Mouse (Mus musculus) stomach, postnatal 0 days (tissue): ENCODE results near the gene Ndufc1. TPM values are rescaled to one million over a fixed set of nuclear protein-coding genes. Genes with fewer than 3 reads are reported as not detected.

Experiments
- ATAC-seq: fragments of 200-750 bp; cut with Nextera tagmentation; 2 replicates; pipeline ENCODE4 v1.8.0; 2017; ENCODE audit not compliant: low FRiP score, low TSS enrichment
- DNase-seq: peaks from one replicate; pipeline ENCODE4 v3.0.0-alpha.2; 2016; ENCODE audit warnings: low spot score
- H3K27ac ChIP-seq: fragments of 300-500 bp; sonication (generic); replicated peaks from 2 replicates; pipeline ENCODE4 v1.5.1; 2014; ENCODE audit warnings: mild to moderate bottlenecking, control low read depth
- H3K27me3 ChIP-seq: fragments of 300-500 bp; sonication (generic); 2 replicates; pipeline ENCODE4 v1.6.1; 2014; ENCODE audit warnings: low read length; ENCODE audit not compliant: control insufficient read depth, insufficient read depth
- H3K36me3 ChIP-seq: fragments of 300-500 bp; sonication (generic); 2 replicates; pipeline ENCODE4 v1.6.1; 2014; ENCODE audit warnings: low read length, mixed read lengths; ENCODE audit not compliant: control insufficient read depth, insufficient read depth
- H3K4me1 ChIP-seq: fragments of 300-500 bp; sonication (generic); replicated peaks from 2 replicates; pipeline ENCODE4 v1.6.1; 2014; ENCODE audit warnings: antibody characterized with exemption; ENCODE audit not compliant: control insufficient read depth, insufficient read depth
- H3K4me2 ChIP-seq: fragments of 300-500 bp; sonication (generic); replicated peaks from 2 replicates; pipeline ENCODE4 v1.6.1; 2014; ENCODE audit warnings: low read depth, mild to moderate bottlenecking, control low read depth, moderate library complexity
- H3K4me3 ChIP-seq: fragments of 300-500 bp; sonication (generic); 2 replicates; pipeline ENCODE4 v1.5.1; 2014; ENCODE audit warnings: low read depth, low read length, control low read depth
- H3K9ac ChIP-seq: fragments of 300-500 bp; sonication (generic); 2 replicates; pipeline ENCODE4 v1.6.1; 2014; ENCODE audit warnings: mild to moderate bottlenecking, low read length, control low read depth, mixed read lengths
- H3K9me3 ChIP-seq: fragments of 300-500 bp; sonication (generic); 2 replicates; pipeline ENCODE4 v1.6.1; 2016; ENCODE audit warnings: low read length; ENCODE audit not compliant: control insufficient read depth
- CTCF ChIP-seq: IDR thresholded peaks from 2 replicates; pipeline ENCODE4 v1.5.1; 2016; ENCODE audit warnings: antibody characterized with exemption, low read depth, mild to moderate bottlenecking, moderate library complexity
- EP300 ChIP-seq: optimal IDR thresholded peaks from 2 replicates; pipeline ENCODE3; 2016; ENCODE audit warnings: antibody characterized with exemption
- WGBS: fragments of 180-500 bp; shearing (Covaris S2); extraction: QIAGEN DNeasy Blood & Tissue Kit; methylation state at CpG from one replicate; pipeline ENCODE4 v1.1.7; 2014; 5-methylcytosine and 5-hydroxymethylcytosine counted together
- polyA plus RNA-seq: library from polyadenylated mRNA; unstranded; fragments of >200 nt; fragmentation: Nextera tagmentation; extraction: Ambion mirVana; gene quantifications from 2 replicates; pipeline ENCODE4 v1.2.1, GENCODE M21; 2015

The Ndufc1 gene
- polyA plus RNA-seq, 1 experiment from 2014 or later = 979 TPM

GRCm38 (mm10) chr3:51417485-51417884 is 8.7 kb upstream of the Ndufc1 start:
- DNase-seq (no peak), ATAC-seq (no peak)
- Histone ChIP-seq H3K27me3 (no peaks in the 10 kb centered on the region), H3K4me3 (peak overlapping the region; percentile 97; the same call in 1 of the 2 replicates), H3K4me1 (0 out of 2 replicates have a peak, but pooled peaks cover 4% of the 10 kb centered on the region), H3K27ac (no peak overlapping the region), H3K9me3 (no peaks in the 10 kb centered on the region), H3K36me3 (no peaks in the 10 kb centered on the region), H3K4me2 (peak overlapping the region; percentile 84), H3K9ac (no peak overlapping the region)
- WGBS = 41% methylated on average over 2 of the region's 2 CpGs
- TF ChIP-seq CTCF = peak; percentile 19; the same call in 1 of the 2 replicates
- no peak for TF ChIP-seq EP300

DNA sequence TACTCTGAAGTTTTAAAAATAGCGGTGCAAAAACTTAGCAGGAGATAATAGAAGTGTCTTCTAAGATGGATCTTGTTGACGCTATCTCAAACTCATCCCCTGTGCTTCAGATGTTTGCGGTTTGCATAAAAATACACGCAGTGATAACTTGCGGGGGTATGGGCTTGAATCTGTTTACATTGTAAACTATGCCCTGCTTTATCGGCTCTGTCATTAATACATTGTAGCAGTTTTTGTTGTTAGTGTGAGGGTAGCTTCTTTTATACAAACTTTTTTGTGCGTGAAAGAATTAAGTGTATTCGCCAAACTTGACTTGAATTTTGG is 8.3 kb upstream of the Ndufc1 start:
- Histone ChIP-seq H3K9me3 (no peaks in the 10 kb centered on the region), H3K36me3 (no peaks in the 10 kb centered on the region), H3K4me3 (peak overlapping the region; percentile 97), H3K27me3 (no peaks in the 10 kb centered on the region), H3K4me2 (peak overlapping the region; percentile 84), H3K9ac (peak overlapping the region; percentile 97), H3K27ac (peak overlapping the region; percentile 98), H3K4me1 (0 out of 2 replicates have a peak, but pooled peaks cover 4% of the 10 kb centered on the region)
- TF ChIP-seq EP300 = no peak
- no peak for TF ChIP-seq CTCF
- WGBS = 6% methylated on average over 8 of the region's 8 CpGs
- DNase-seq = no peak
- ATAC-seq = no peak

DNA sequence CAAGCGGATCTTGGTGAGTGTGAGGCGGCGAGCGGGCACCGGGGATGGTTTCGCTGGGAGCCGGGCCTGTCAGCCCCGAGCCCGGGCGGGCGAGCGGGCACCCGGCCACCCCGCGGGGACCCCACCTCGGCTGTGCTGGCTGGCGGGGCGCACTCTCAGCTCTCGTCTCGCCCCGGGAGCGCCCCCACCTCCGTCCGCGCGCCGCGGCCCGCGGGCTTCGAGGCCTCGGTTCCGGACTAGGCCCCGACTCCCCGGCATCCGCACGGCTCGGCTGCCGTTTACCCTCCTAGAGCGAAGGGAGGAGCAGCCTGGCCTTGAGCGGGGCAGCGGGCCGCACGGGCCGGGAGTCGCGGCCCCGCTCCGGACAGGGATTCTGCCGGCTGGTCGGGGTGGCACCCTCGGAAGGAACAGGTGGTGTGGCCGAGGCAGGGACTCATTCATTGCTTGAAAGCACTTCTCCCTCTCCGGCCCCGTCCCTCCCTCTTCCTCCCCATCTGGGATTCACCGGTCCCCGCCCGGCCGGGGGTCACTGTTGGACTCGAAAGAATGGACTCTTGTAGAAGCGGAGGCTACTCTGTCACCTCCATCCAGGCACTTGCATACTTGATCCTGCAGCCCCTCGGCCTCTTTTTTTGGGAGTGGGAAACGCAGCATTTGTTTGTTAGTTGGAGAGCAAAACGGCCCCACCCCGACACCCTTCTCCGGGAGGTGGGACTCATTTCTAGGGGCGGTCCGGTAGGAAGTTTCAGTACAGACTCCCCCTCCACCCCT is 7.8 kb upstream of the Ndufc1 start:
- Histone ChIP-seq H3K4me3 (peak overlapping the region; percentile 97), H3K27ac (peak overlapping the region; percentile 98), H3K9me3 (no peaks in the 10 kb centered on the region), H3K4me2 (peak overlapping the region; percentile 84), H3K4me1 (0 out of 2 replicates have a peak, but pooled peaks cover 4% of the 10 kb centered on the region), H3K27me3 (no peaks in the 10 kb centered on the region), H3K36me3 (no peaks in the 10 kb centered on the region), H3K9ac (peak overlapping the region; percentile 97)
- DNase-seq = peak; percentile 60
- ATAC-seq = peak; percentile 58
- TF ChIP-seq CTCF (no peak), EP300 (no peak)
- under 1% methylated on average over 62 of the region's 68 CpGs for WGBS

DNA sequence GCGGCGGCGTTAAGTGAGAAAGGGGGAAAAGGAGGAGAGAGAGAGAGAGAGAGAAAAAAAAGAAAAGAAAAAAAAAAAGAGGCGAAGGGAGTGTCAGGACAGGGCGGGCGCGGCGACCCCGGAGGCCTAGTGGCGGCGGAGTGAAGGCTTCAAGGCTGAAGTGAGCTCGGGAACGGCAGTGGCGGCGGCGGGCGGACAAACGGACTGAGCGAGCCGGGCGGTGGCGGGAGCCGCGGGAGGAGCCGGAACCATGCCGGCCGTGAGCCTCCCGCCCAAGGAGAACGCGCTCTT is 7.2 kb upstream of the Ndufc1 start:
- Histone ChIP-seq H3K4me1 (0 out of 2 replicates have a peak, but pooled peaks cover 4% of the 10 kb centered on the region), H3K4me3 (peak overlapping the region; percentile 97), H3K9ac (peak overlapping the region; percentile 97), H3K27ac (peak overlapping the region; percentile 98), H3K36me3 (no peaks in the 10 kb centered on the region), H3K9me3 (no peaks in the 10 kb centered on the region), H3K4me2 (peak overlapping the region; percentile 84), H3K27me3 (no peaks in the 10 kb centered on the region)
- under 1% methylated on average over 23 of the region's 30 CpGs for WGBS
- TF ChIP-seq EP300 = no peak
- TF ChIP-seq CTCF = no peak
- ATAC-seq = peak; percentile 56; the same call in 1 of the 2 replicates
- DNase-seq = no peak

- TF ChIP-seq CTCF (no peak), EP300 (no peak)
Observed at GRCm38 (mm10) chr3:51415098-51416072, 6.6 kb upstream of the Ndufc1 start, which contains the start of gene Naa15. Gene Naa15 (plus strand): TSS chr3:51415148.

More at GRCm38 (mm10) chr3:51415098-51416072, 6.6 kb upstream of the Ndufc1 start, which contains the start of gene Naa15:
- H3K9me3 ChIP-seq = no peaks in the 10 kb centered on the region
- 2% methylated on average over 43 of the region's 43 CpGs for WGBS
- H3K27me3 ChIP-seq = no peaks in the 10 kb centered on the region
- H3K4me1 ChIP-seq = 0 out of 2 replicates have a peak, but pooled peaks cover 4% of the 10 kb centered on the region
- peak; percentile 96 for DNase-seq
- peak; percentile 90 for ATAC-seq
- peak within 1 kb of the TSS; percentile 97 for H3K4me3 ChIP-seq
- peak within 1 kb of the TSS; percentile 84 for H3K4me2 ChIP-seq
- peak within 1 kb of the TSS; percentile 97 for H3K9ac ChIP-seq
- no peaks in the 10 kb centered on the region for H3K36me3 ChIP-seq
- peak within 1 kb of the TSS; percentile 98 for H3K27ac ChIP-seq
